Mouse (Mus musculus) adrenal gland, postnatal 25 days (tissue): ENCODE results near the gene Zbtb11. TPM values are rescaled to one million over a fixed set of nuclear protein-coding genes. Genes with fewer than 3 reads are reported as not detected.
"Not testable (repeated sequence)": the region's sequence is repeated elsewhere in the genome, so short reads cannot be mapped to it uniquely, and the experiment has no call there.

ENCODE experiments used
- DNase-seq: peaks from one replicate; pipeline ENCODE4 v3.0.0; 2021; ENCODE audit warnings: mixed read lengths
- total RNA-seq: library from RNA; stranded (reverse); gene quantifications from 2 replicates; pipeline ENCODE4 v1.2.3, GENCODE M21; 2021

Zbtb11 gene
- total RNA-seq, 1 experiment from 2014 or later = 22.2 TPM

DNA sequence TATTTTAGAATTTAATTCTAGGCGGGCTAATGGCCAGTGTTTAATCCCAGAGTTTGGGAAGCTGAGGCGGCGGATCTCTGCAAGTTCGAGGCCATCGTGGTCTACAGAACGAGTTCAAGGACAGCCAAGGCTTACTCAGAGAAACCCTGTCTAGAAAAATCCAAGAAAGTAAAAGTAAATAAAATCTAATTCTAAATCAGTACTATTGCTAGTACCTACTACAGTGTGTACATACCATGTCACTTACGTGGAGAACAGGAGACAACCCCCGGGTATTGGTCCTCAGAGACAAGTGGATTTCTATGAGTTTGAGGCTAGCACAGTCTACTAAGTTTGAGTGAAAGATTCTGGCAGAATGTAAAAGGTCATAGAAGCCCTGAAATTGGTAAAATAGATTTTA, 64.4 kb downstream of the Zbtb11 start:
- DNase-seq = no peak

GRCm38 (mm10) chr16:56048038-56048437, 74.4 kb downstream of the Zbtb11 start, which contains the start of gene Senp7:
Senp7 (plus strand) TSS chr16:56048338.
- DNase-seq = not testable (repeated sequence)

DNA sequence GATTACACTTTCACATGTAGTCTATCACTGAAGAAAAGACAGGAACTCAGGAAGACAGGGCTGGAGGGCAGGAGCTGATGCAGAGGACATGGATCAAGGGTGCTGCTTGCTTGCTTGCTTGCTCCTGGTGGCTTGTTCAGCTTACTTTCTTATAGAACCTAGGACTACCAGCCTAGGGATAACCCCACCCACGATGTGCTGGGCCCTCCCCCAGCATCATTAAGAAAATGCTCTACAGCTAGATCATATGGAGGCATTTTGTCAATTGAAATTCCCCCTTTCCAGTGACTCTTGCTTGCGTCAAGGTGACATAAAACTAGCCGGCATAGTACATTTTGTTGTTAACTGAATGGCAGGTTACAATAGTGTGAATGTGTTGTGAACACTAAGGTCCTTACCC, 82.2 kb downstream of the Zbtb11 start:
- DNase-seq = no peak

DNA sequence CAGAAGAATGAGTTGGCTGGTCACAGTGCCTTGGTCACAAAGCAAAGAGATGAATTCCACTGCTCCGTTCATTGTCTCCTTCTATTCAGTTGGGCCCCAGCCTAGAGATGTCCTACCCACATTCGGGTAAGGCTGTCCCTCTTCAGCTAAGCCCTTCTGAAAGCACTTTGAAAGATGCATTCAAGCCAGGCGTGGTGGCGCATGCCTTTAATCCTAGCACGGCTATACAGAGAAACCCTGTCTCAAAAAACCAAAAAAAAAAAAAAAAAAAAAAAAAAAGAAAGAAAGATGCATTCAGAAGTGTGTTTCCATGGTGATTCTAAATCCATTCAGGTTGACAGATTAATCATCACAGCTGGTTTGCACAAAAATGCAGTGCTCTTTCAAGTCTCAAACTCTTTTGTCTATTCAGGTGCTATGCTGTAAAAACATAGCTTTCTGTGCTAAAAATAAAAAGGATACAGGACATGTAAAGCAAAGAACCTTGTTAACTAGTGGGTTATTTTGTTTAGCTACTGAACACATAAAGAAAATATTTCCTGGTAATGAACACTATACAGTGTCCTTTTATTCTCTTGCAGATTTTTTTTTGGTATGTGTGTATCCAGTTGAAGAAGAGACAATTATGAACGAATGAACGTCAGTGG, 83.4 kb downstream of the Zbtb11 start:
- no peak for DNase-seq

GRCm38 (mm10) chr16:56058151-56058550, 84.5 kb downstream of the Zbtb11 start:
- DNase-seq = no peak

Other genes with a start within 250 kb of the Zbtb11 start
- gene Nfkbiz, start 135.0 kb upstream of the Zbtb11 start, total RNA-seq = 3.4 and 4.3 TPM in 2 replicates
- gene Nxpe3, start 78.6 kb upstream of the Zbtb11 start, total RNA-seq = 1.6 and 2.0 TPM in 2 replicates
- 11.4 and 13.1 TPM in 2 replicates for gene Cep97, start 39.0 kb upstream of the Zbtb11 start, total RNA-seq
- 738 and 757 TPM in 2 replicates for gene Rpl24, start 7.6 kb upstream of the Zbtb11 start, total RNA-seq
- 108 and 117 TPM in 2 replicates for gene Pcnp, start 55.9 kb downstream of the Zbtb11 start, total RNA-seq
- gene Trmt10c, start 63.9 kb downstream of the Zbtb11 start, total RNA-seq = 18.2 and 19.2 TPM in 2 replicates
- 26.4 and 32.9 TPM in 2 replicates for gene Senp7, start 74.5 kb downstream of the Zbtb11 start, total RNA-seq
- 0.43 and 0.49 TPM in 2 replicates for gene Impg2, start 230.4 kb downstream of the Zbtb11 start, total RNA-seq